Mouse (Mus musculus) kidney, adult 2 months (tissue): ENCODE results near the gene Slit3.

Source experiments
- CTCF ChIP-seq: fragments of 200-500 bp; conservative IDR thresholded peaks from 2 replicates; pipeline ENCODE4 v1.5.1; 2011; ENCODE audit warnings: low read depth, mild to moderate bottlenecking, control low read depth, low read length, moderate library complexity, mixed read lengths; ENCODE audit not compliant: insufficient read depth, insufficient read length
- POLR2A ChIP-seq: fragments of 200-500 bp; IDR thresholded peaks from one replicate; pipeline ENCODE4 v1.6.1; 2011; ENCODE audit warnings: low read depth, low read length, control low read depth

- TF ChIP-seq CTCF (no peak), POLR2A (no peak)
These were observed 517.9 kb downstream of the Slit3 start for GRCm38 (mm10) chr11:35638862-35639384.
